Mouse (Mus musculus) forebrain, embryonic 15.5 days (tissue): ENCODE measurements around the gene Hoxd4. TPM values are rescaled to one million over a fixed set of nuclear protein-coding genes. Genes with fewer than 3 reads are reported as not detected.

Experiments used
- ATAC-seq: fragments of 200-750 bp; cut with Nextera tagmentation; replicated peaks from 2 replicates; pipeline ENCODE4 v1.8.0; 2017; ENCODE audit warnings: mild to moderate bottlenecking, moderate TSS enrichment, moderate library complexity
- H3K27ac ChIP-seq: fragments of 300-500 bp; sonication (generic); replicated peaks from 2 replicates; pipeline ENCODE4 v1.5.1; 2015; ENCODE audit warnings: mild to moderate bottlenecking, inconsistent platforms
- H3K27me3 ChIP-seq: fragments of 300-500 bp; sonication (generic); 2 replicates; pipeline ENCODE4 v1.6.1; 2015; ENCODE audit warnings: inconsistent platforms
- H3K36me3 ChIP-seq: fragments of 300-500 bp; sonication (generic); 2 replicates; pipeline ENCODE4 v1.6.1; 2015; ENCODE audit warnings: mild to moderate bottlenecking, inconsistent platforms
- H3K4me1 ChIP-seq: fragments of 300-500 bp; sonication (generic); 2 replicates; pipeline ENCODE4 v1.6.1; 2015; ENCODE audit warnings: inconsistent platforms
- H3K4me2 ChIP-seq: fragments of 300-500 bp; sonication (generic); replicated peaks from 2 replicates; pipeline ENCODE4 v1.6.1; 2015; ENCODE audit warnings: mild to moderate bottlenecking, inconsistent platforms
- H3K4me3 ChIP-seq: fragments of 300-500 bp; sonication (generic); 2 replicates; pipeline ENCODE4 v1.5.1; 2015; ENCODE audit warnings: mild to moderate bottlenecking, inconsistent platforms
- H3K9ac ChIP-seq: fragments of 300-500 bp; sonication (generic); replicated peaks from 2 replicates; pipeline ENCODE4 v1.6.1; 2015; ENCODE audit warnings: mild to moderate bottlenecking, inconsistent platforms
- H3K9me3 ChIP-seq: fragments of 300-500 bp; sonication (generic); 2 replicates; pipeline ENCODE4 v1.6.1; 2016; ENCODE audit warnings: inconsistent platforms
- WGBS: fragments of 180-500 bp; shearing (Covaris S2); methylation state at CpG from one replicate; pipeline ENCODE4 v1.1.7; 2015; ENCODE audit warnings: mixed read lengths; 5-methylcytosine and 5-hydroxymethylcytosine counted together
- polyA plus RNA-seq: library from polyadenylated mRNA; unstranded; fragments of >200 nt; fragmentation: Nextera tagmentation; extraction: Ambion mirVana; gene quantifications from 2 replicates; pipeline ENCODE4 v1.2.1, GENCODE M21; 2015

Gene Hoxd4
- polyA plus RNA-seq, 1 experiment from 2014 or later: not detected

DNA sequence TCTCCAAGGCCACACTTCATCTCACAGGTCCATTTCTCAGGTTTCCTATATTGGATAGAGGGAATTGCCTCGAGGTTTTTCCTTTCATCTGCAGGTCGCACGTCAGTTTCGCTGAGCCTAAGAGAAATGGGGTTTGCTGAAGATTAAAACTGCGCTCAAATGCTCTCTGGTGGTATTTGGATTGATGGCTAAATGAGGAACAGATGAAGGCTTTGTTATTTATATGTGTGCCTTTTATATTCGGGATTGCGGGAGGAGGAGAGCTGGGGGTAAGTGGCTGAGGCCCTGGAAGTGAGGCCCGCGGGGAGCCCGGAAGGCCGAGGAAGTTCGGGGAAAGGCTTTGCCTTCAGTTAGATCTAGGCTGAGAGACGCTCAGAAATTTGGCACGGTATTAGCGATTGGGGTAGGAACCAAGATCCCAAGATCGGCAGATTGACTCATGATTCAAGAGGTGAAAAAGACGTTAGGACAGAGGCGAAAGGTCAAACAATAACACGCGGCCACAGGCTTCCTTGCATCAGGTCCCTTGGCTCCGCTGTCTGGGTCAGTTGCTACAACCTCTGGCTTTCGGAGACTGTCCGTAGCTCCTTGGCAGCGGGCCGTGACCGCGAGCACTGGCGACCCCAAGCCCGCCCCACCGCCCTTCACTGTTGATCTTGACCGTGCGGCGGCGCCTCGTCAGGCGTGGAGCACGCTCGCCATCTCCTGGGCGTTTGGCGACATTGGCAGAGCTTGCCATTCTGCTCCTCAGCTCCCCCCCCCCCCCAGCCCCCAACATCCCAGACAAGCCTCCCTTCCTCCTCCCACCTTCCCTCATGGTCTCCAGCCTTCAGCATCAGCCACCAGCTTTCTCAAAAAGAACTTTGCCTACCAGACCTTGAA lies 39.0 kb upstream of the Hoxd4 start:
- WGBS: 2% methylated on average over 40 of the region's 40 CpGs
- Histone ChIP-seq H3K36me3 (no peaks in the 10 kb centered on the region), H3K4me3 (peak overlapping the region; percentile 27), H3K27ac (no peak overlapping the region), H3K4me1 (peaks cover 16% of the 10 kb centered on the region), H3K27me3 (peaks cover 99% of the 10 kb centered on the region), H3K9me3 (no peaks in the 10 kb centered on the region), H3K9ac (no peak overlapping the region), H3K4me2 (peak overlapping the region; percentile 39)
- peak; percentile 55; the same call in 1 of the 2 replicates for ATAC-seq

DNA sequence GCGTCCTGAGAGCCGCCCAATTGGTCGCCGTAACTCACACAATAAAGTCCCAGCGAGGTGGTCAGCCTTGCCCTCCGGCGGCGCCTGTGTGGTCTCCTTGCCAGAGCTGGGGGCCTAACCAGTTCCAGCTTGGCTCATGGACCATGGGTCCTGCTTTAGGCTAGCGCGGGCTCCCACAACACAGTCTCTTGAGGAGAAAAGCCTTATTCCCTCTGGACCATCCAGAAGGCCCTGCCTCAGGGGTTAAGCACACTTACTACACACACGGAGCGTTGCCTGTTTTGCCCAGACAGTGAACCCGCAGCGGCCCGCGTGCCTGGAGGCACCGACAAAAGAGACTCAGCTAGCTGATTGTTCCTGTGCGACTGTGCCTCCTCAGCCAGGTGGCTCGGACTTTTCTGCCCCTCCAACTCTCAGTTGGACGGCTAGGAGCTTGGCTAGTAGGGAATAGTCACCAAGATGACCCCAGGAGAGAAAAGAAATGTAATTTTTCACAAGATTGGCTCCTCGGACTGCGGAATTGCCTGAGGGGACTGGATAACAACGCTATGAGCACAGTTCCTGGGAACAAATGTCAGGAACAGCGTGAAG lies 37.8 kb upstream of the Hoxd4 start:
- H3K4me3 ChIP-seq: no peak overlapping the region

DNA sequence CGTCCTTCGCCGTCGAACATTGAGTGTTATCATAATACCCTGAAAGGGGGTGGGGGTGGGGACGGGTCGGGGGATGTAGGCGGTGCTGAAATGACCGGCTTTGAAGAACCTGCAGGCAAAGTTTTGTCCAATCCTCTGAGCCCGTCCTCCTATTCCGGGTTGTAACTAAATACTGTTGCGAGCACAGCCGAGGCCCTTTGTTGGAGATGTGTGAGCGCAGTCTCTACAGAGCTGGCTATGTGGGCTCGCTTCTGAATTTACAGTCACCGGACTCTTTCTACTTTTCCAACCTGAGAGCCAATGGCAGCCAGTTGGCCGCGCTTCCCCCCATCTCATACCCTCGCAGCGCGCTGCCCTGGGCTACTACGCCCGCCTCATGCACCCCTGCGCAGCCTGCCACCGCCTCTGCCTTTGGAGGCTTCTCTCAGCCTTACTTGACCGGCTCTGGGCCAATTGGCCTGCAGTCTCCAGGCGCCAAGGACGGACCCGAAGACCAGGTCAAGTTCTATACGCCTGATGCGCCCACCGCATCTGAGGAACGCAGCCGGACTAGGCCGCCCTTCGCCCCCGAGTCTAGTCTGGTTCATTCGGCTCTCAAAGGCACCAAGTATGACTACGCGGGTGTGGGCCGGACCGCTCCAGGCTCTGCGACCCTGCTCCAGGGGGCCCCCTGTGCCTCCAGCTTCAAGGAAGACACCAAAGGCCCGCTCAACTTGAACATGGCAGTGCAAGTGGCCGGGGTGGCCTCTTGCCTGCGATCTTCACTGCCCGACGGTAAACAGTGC lies 36.7 kb upstream of the Hoxd4 start, which contains the start of gene Hoxd12:
Hoxd12 (plus strand) TSS at position 133 of the 785 bp plus-strand sequence.
- H3K9ac ChIP-seq: no peak within 1 kb of the TSS
- H3K27me3 ChIP-seq: peaks cover 99% of the 10 kb centered on the region
- peaks cover 8% of the 10 kb centered on the region; the same call in 1 of the 2 replicates for H3K4me1 ChIP-seq
- no peak within 1 kb of the TSS for H3K4me2 ChIP-seq
- no peak within 1 kb of the TSS for H3K4me3 ChIP-seq
- ATAC-seq: no peak
- H3K36me3 ChIP-seq: no peaks in the 10 kb centered on the region
- WGBS: 2% methylated on average over 47 of the region's 47 CpGs
- H3K9me3 ChIP-seq: no peaks in the 10 kb centered on the region
- no peak within 1 kb of the TSS for H3K27ac ChIP-seq

More for the DNA sequence above, 37.8 kb upstream of the Hoxd4 start:
- Histone ChIP-seq H3K9ac (no peak overlapping the region), H3K27ac (no peak overlapping the region), H3K27me3 (peaks cover 99% of the 10 kb centered on the region), H3K4me2 (no peak overlapping the region), H3K36me3 (no peaks in the 10 kb centered on the region), H3K9me3 (no peaks in the 10 kb centered on the region), H3K4me1 (peaks cover 5% of the 10 kb centered on the region; the same call in 1 of the 2 replicates)
- WGBS: 2% methylated on average over 24 of the region's 24 CpGs
- ATAC-seq: no peak

DNA sequence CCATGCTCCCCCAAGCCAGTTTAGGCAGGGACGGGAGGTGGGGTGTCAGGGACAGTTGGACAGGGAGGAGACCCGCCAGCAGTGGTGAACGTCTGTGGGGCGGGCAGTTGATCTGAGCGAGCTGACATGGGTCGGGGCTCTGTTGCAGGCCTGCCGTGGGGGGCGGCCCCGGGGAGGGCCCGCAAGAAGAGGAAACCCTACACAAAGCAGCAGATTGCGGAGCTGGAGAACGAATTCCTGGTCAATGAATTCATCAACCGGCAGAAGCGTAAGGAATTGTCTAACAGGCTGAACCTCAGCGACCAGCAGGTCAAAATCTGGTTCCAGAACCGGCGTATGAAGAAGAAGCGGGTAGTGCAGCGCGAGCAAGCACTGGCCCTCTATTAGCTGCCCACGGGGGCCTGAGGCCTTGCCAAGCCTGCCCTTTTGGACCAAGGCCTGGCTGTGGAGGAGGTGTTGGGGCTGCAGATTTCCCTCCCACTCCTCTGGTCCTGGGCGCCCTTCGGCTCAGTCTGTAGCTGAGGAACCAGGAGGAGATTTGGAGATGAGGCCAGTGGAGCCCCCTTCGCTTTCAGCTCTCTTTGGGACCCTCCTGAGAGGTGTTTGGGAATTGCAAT lies 36.0 kb upstream of the Hoxd4 start:
- H3K9ac ChIP-seq: no peak overlapping the region
- H3K9me3 ChIP-seq: no peaks in the 10 kb centered on the region
- H3K4me2 ChIP-seq: no peak overlapping the region
- no peak for ATAC-seq
- H3K27me3 ChIP-seq: peaks cover 99% of the 10 kb centered on the region
- peaks cover 8% of the 10 kb centered on the region; the same call in 1 of the 2 replicates for H3K4me1 ChIP-seq
- H3K36me3 ChIP-seq: no peaks in the 10 kb centered on the region
- no peak overlapping the region for H3K27ac ChIP-seq
- 5% methylated on average over 24 of the region's 24 CpGs for WGBS
- H3K4me3 ChIP-seq: no peak overlapping the region

DNA sequence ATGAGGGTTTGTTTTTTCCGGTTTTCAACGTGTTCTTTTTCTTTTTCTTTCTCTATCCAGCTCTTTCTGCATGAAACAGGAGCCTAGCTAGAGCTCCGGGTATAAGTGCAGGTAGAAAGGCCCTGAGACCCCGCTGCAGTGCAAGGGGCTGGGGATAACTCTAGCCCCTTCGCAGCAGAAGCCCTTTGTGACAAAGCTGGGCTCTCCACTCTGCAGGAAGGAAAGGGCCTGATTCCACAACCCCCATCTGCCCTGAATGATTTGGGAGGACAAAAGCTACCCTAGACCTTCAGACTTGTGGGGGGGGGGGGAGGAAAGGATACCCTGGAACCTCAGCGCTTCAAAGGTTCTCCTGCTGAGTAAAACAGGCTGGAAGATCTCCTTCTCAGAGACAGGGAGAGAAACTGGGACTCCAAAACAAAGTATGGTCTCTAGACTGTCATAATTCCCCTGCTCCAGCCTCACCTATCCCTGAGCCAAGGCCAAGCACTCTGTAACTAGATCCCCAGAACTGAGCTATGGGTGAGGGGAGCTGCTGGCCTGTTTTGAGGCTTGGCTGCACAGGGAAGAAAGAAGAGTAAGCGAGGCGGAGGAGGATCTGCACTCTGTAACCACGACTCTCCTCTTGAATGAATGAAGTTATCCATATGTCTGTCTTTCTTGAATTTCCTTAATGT lies 35.2 kb upstream of the Hoxd4 start:
- H3K4me3 ChIP-seq: no peak overlapping the region
- H3K9ac ChIP-seq: no peak overlapping the region
- H3K9me3 ChIP-seq: no peaks in the 10 kb centered on the region
- H3K27me3 ChIP-seq: peaks cover 99% of the 10 kb centered on the region
- H3K27ac ChIP-seq: no peak overlapping the region
- H3K4me2 ChIP-seq: no peak overlapping the region
- H3K4me1 ChIP-seq: peaks cover 8% of the 10 kb centered on the region; the same call in 1 of the 2 replicates
- WGBS: 3% methylated on average over 9 of the region's 9 CpGs
- ATAC-seq: no peak
- H3K36me3 ChIP-seq: no peaks in the 10 kb centered on the region

DNA sequence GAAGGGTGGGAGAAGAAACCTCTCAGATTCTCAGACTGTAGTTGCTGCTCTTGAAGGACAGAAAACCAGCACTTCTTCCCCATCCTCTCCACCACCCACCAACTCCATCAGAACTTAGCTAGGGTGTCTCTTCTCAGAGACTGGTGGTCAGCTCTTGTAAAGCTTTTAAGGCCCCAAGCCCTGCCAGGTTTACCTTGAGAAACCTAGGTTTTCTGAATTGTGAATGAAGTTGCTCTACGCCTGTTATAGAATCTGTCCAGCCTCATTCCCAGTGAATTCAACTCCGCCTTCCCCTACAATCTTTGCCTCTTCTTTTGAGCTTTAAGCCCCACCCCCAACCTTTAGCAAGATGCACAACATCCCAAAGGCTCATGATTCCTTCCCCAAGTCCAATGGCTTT lies 34.6 kb upstream of the Hoxd4 start:
- H3K9me3 ChIP-seq: no peaks in the 10 kb centered on the region
- no peak for ATAC-seq
- H3K27ac ChIP-seq: no peak overlapping the region
- no peak overlapping the region for H3K4me3 ChIP-seq
- no peak overlapping the region for H3K4me2 ChIP-seq
- peaks cover 13% of the 10 kb centered on the region for H3K4me1 ChIP-seq
- WGBS: 5% methylated on average over 2 of the region's 2 CpGs
- peaks cover 99% of the 10 kb centered on the region for H3K27me3 ChIP-seq
- no peaks in the 10 kb centered on the region for H3K36me3 ChIP-seq
- no peak overlapping the region for H3K9ac ChIP-seq

DNA sequence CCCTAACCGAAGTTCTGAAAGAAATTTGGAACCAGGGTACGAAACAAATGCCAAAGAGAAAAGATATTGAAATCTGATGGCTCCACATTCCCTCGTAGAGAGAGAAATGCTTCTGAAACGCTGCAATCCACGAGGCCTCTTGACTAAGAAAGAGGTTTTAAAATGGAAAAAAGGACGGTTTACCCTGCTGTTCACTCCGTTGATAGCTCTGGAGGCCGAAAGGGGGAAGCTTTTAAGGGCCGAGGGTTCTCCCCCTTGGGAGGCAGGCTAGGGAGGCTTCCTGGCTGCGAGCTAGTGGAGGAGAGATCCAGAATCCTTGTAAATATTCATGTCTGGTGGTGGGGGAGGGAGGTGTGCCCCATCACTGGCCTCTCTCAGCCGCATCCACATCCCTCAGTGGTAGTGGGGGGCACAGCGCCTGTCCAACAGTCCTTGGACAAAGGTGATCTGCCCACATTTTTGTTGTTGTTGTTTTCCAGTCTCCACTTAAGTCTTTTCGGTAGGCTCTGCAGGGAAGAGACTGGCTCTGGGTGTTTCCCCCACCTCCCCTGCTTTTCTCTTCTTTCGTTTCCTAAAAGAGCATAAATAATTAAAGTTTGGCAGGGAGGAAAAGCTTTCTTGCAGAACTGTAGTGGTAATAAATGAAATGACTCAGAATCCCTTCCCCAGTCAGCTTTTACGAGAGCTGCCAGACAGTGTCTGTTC lies 32.7 kb upstream of the Hoxd4 start, which contains the start of gene Hoxd11:
Hoxd11 (plus strand) TSS at position 667 of the 705 bp plus-strand sequence.
- Histone ChIP-seq H3K36me3 (no peaks in the 10 kb centered on the region), H3K4me1 (peaks cover 16% of the 10 kb centered on the region), H3K9me3 (no peaks in the 10 kb centered on the region), H3K27ac (no peak within 1 kb of the TSS), H3K27me3 (peaks cover 100% of the 10 kb centered on the region), H3K9ac (no peak within 1 kb of the TSS), H3K4me3 (no peak within 1 kb of the TSS), H3K4me2 (no peak within 1 kb of the TSS)
- ATAC-seq: no peak
- WGBS: 2% methylated on average over 15 of the region's 15 CpGs

DNA sequence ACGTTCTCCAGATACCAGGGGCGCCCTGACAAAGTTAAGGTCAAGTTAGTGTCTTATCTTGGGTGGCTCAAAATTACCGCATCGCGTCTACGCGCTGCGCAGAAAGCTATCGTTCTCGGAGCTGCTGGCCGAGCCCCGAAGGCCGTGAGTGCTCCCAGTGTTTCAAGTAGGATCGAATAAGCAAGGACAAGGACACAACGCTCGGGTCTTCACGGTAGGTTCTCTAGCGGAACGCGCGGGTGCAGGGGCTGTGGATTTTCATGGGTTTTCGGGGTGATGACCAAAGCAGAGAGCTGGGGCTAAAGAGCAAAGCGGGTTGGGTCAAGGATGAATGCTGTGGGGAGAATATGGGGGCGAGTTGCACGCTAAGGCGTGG lies 32.1 kb upstream of the Hoxd4 start:
- Histone ChIP-seq H3K9ac (no peak overlapping the region), H3K27ac (no peak overlapping the region), H3K4me1 (peaks cover 16% of the 10 kb centered on the region), H3K36me3 (no peaks in the 10 kb centered on the region), H3K4me2 (no peak overlapping the region), H3K4me3 (no peak overlapping the region), H3K9me3 (no peaks in the 10 kb centered on the region), H3K27me3 (peaks cover 100% of the 10 kb centered on the region)
- under 1% methylated on average over 26 of the region's 26 CpGs for WGBS
- ATAC-seq: no peak

DNA sequence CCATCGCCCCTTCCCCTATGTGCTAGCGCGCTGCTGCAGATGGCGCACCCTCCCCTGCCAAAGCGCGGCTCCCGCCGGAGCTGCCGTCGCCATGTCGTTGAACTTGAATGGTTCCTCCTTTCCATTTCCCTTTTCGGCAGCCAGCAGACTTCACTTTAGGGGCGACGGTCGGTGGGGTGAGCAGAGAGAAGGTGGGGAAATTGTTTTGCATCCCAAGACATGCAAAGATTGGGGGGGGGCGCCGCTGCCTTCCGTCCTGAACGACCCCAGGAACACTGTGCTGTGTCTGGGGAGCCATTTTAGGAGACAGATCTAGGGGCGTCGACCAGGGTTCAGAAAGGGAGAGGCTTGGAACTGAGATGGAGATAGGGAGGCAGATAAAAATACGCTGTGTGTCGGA lies 31.7 kb upstream of the Hoxd4 start:
- no peak for ATAC-seq
- H3K27me3 ChIP-seq: peaks cover 100% of the 10 kb centered on the region
- no peak overlapping the region for H3K4me2 ChIP-seq
- H3K9ac ChIP-seq: no peak overlapping the region
- H3K9me3 ChIP-seq: no peaks in the 10 kb centered on the region
- peaks cover 16% of the 10 kb centered on the region for H3K4me1 ChIP-seq
- H3K36me3 ChIP-seq: no peaks in the 10 kb centered on the region
- no peak overlapping the region for H3K27ac ChIP-seq
- under 1% methylated on average over 23 of the region's 23 CpGs for WGBS
- no peak overlapping the region for H3K4me3 ChIP-seq

DNA sequence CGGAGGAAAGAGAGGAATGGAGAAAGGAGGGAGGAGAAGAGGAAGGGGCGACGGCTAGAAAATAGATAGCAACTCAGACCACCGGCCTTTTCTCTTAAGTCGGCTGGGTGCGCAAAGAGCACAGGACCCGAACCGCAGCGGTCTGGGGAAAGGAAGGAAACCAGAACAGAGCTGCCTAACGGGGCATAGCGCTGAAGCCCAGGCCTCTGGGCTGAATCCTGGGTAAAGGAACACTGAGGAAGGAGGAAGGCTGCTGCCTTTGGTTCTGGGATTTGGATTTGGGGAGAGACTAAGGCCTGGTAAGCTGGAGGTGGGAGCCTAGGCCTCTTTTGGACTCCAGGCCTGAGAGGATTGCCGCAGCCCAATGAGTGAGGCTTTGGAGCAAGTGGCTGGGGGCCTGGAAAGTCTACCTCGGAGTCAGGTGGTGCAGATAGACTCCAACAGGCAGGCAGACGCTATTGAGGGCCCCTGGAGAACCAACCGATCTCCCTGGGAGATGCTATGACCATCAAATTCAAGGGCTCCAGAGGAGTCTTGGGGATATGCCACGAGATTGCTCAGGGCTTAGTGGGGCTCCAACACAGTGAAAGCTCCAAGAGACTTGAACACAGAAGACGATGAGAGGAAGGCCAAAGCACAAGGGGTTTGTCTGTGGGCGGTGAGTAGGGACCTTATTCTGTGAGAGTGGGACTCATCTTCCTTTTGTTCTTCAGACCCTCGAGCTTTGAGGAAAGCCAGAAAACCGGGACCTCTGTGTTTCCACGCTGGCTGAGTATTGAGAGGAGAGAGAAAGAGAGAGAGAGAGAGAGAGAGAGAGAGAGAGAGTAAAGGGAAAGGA lies 30.9 kb upstream of the Hoxd4 start:
- Histone ChIP-seq H3K36me3 (no peaks in the 10 kb centered on the region), H3K4me2 (no peak overlapping the region), H3K4me3 (no peak overlapping the region), H3K27ac (no peak overlapping the region), H3K9ac (no peak overlapping the region), H3K27me3 (peaks cover 100% of the 10 kb centered on the region), H3K4me1 (peaks cover 16% of the 10 kb centered on the region), H3K9me3 (no peaks in the 10 kb centered on the region)
- ATAC-seq: no peak
- 2% methylated on average over 21 of the region's 21 CpGs for WGBS
